Mouse (Mus musculus) lung, postnatal 0 days (tissue): ENCODE measurements at regions not wholly inside any gene's neighbourhood (a gene's known extent, or its start where the extent isn't known, plus 50 kb on each side); places are given as distances from the start of the nearest gene placed in this dataset.

Experiments used
- ATAC-seq: fragments of 200-750 bp; cut with Nextera tagmentation; 2 replicates; pipeline ENCODE4 v1.8.0; 2017; ENCODE audit warnings: moderate library complexity
- DNase-seq: peaks from one replicate; pipeline ENCODE4 v3.0.0-alpha.2; 2016; ENCODE audit warnings: low spot score
- H3K27ac ChIP-seq: fragments of 300-500 bp; sonication (generic); 2 replicates; pipeline ENCODE4 v1.5.1; 2014; ENCODE audit warnings: antibody characterized with exemption, mild to moderate bottlenecking, low read length, mixed read lengths
- H3K27me3 ChIP-seq: fragments of 300-500 bp; sonication (generic); replicated peaks from 2 replicates; pipeline ENCODE4 v1.6.1; 2014; ENCODE audit warnings: low read length, mixed read lengths; ENCODE audit not compliant: insufficient read depth
- H3K36me3 ChIP-seq: fragments of 300-500 bp; sonication (generic); 2 replicates; pipeline ENCODE4 v1.6.1; 2014; ENCODE audit warnings: low read length, mixed read lengths; ENCODE audit not compliant: insufficient read depth
- H3K4me1 ChIP-seq: fragments of 300-500 bp; sonication (generic); 2 replicates; pipeline ENCODE4 v1.6.1; 2014; ENCODE audit warnings: antibody characterized with exemption, low read depth, low read length, mixed read lengths; ENCODE audit not compliant: insufficient read depth
- H3K4me2 ChIP-seq: fragments of 300-500 bp; sonication (generic); replicated peaks from 2 replicates; pipeline ENCODE4 v1.6.1; 2014; ENCODE audit warnings: low read depth, mild to moderate bottlenecking, low read length, moderate library complexity, mixed read lengths
- H3K4me3 ChIP-seq: fragments of 300-500 bp; sonication (generic); 2 replicates; pipeline ENCODE4 v1.5.1; 2014; ENCODE audit warnings: low read depth, low read length
- H3K9ac ChIP-seq: fragments of 300-500 bp; sonication (generic); replicated peaks from 2 replicates; pipeline ENCODE4 v1.6.1; 2014; ENCODE audit warnings: low read depth, mild to moderate bottlenecking
- H3K9me3 ChIP-seq: fragments of 300-500 bp; sonication (generic); 2 replicates; pipeline ENCODE4 v1.6.1; 2016; ENCODE audit warnings: low read length, mixed read lengths
- CTCF ChIP-seq: IDR thresholded peaks from 2 replicates; pipeline ENCODE4 v1.5.1; 2016; ENCODE audit warnings: antibody characterized with exemption, mild to moderate bottlenecking
- EP300 ChIP-seq: IDR thresholded peaks from 2 replicates; pipeline ENCODE4 v1.6.1; 2016; ENCODE audit warnings: antibody characterized with exemption, mild to moderate bottlenecking, control low read depth
- WGBS: fragments of 180-500 bp; shearing (Covaris S2); extraction: QIAGEN DNeasy Blood & Tissue Kit; methylation state at CpG from one replicate; pipeline ENCODE4 v1.1.7; 2014; 5-methylcytosine and 5-hydroxymethylcytosine counted together

DNA sequence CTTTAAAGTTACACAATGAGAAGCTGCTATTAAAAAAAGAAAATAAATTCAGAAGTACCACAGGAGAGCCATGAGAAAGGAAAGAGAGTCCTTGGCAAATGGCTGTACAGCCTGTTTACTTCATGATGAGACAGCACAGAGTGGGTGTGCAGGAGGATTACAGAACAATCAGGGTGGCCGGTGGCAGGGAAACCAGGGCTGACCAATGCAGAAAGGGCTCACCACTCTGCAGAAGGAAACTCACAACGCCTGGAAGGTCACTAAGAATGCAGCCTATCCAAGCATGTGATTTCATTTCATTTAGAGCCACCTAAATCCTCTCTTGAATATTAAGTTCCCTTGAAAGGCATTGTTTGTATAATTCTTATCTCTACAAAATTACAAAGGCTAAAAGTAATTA, 249.3 kb downstream of the Bcl2 start:
- 43% methylated on average over 2 of the region's 2 CpGs for WGBS
- H3K4me1 ChIP-seq = no peaks in the 10 kb centered on the region
- no peak for TF ChIP-seq CTCF
- no peak for TF ChIP-seq EP300
- DNase-seq = no peak
- H3K27me3 ChIP-seq = no peaks in the 10 kb centered on the region
- no peaks in the 10 kb centered on the region for H3K9me3 ChIP-seq
- H3K4me3 ChIP-seq = no peak overlapping the region
- no peak overlapping the region for H3K4me2 ChIP-seq
- H3K36me3 ChIP-seq = no peaks in the 10 kb centered on the region
- no peak overlapping the region for H3K9ac ChIP-seq
- no peak overlapping the region for H3K27ac ChIP-seq
- no peak for ATAC-seq

GRCm38 (mm10) chr1:106462595-106462994, 251.5 kb downstream of the Bcl2 start:
- Histone ChIP-seq H3K9ac (no peak overlapping the region), H3K36me3 (no peaks in the 10 kb centered on the region), H3K27ac (no peak overlapping the region), H3K4me1 (no peaks in the 10 kb centered on the region), H3K9me3 (no peaks in the 10 kb centered on the region), H3K4me3 (no peak overlapping the region), H3K27me3 (no peaks in the 10 kb centered on the region), H3K4me2 (no peak overlapping the region)
- TF ChIP-seq EP300 (no peak), CTCF (no peak)
- ATAC-seq = no peak
- no peak for DNase-seq

DNA sequence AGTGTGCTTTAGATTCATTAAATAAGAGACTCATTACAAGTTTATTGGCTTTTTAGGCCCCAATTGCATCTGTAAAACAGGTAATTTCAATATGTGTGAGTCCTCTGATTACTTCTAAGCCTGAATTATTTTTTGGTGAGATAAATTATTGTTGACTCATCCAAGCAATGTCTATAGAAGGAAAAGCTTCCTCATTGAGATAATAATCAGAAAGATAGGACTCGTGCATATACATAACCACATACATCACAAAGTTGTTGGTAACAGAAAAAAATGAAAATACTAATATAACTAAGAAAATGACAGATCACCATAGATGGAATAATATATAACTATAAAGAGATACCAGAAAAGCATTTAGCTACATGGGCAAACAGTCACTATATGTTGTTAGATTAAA, 252.0 kb downstream of the Bcl2 start:
- H3K27ac ChIP-seq = no peak overlapping the region
- no peak overlapping the region for H3K4me3 ChIP-seq
- no peaks in the 10 kb centered on the region for H3K4me1 ChIP-seq
- no peak overlapping the region for H3K9ac ChIP-seq
- no peaks in the 10 kb centered on the region for H3K9me3 ChIP-seq
- H3K27me3 ChIP-seq = no peaks in the 10 kb centered on the region
- H3K36me3 ChIP-seq = no peaks in the 10 kb centered on the region
- TF ChIP-seq EP300 = no peak
- no peak for TF ChIP-seq CTCF
- WGBS = 60% methylated on average over 1 of the region's 1 CpGs
- ATAC-seq (no peak), DNase-seq (no peak)
- no peak overlapping the region for H3K4me2 ChIP-seq

DNA sequence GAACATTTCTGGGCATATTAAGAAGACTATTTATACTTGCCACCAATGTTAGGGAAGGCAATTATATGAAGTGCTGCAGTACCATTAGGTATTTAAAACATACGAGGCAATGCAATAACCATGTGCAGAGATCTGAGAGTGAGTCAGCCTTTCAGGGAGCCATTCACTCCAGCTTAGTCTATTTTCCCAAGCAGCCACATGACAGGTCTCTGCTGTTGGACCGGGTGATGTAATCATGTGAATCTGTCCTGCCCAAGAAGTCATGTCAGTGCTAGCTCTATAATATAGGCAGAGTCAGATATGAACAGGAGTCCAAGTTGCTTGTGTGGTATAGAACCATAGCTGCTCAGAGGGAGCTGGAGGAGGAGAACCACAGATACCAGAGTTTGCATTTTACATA, 253.1 kb downstream of the Bcl2 start:
- H3K4me1 ChIP-seq = no peaks in the 10 kb centered on the region
- ATAC-seq (no peak), DNase-seq (no peak)
- no peaks in the 10 kb centered on the region for H3K9me3 ChIP-seq
- TF ChIP-seq CTCF (no peak), EP300 (no peak)
- no peak overlapping the region for H3K4me2 ChIP-seq
- WGBS = 59% methylated on average over 2 of the region's 2 CpGs
- no peak overlapping the region for H3K4me3 ChIP-seq
- no peak overlapping the region for H3K27ac ChIP-seq
- no peaks in the 10 kb centered on the region for H3K36me3 ChIP-seq
- no peak overlapping the region for H3K9ac ChIP-seq
- no peaks in the 10 kb centered on the region for H3K27me3 ChIP-seq

GRCm38 (mm10) chr1:106449795-106450194, 264.3 kb downstream of the Bcl2 start:
- H3K4me3 ChIP-seq = no peak overlapping the region
- 27% methylated on average over 2 of the region's 2 CpGs for WGBS
- H3K27ac ChIP-seq = no peak overlapping the region
- TF ChIP-seq CTCF (no peak), EP300 (no peak)
- no peak for DNase-seq
- H3K4me2 ChIP-seq = no peak overlapping the region
- H3K4me1 ChIP-seq = no peaks in the 10 kb centered on the region
- H3K36me3 ChIP-seq = no peaks in the 10 kb centered on the region
- no peak overlapping the region for H3K9ac ChIP-seq
- no peaks in the 10 kb centered on the region for H3K27me3 ChIP-seq
- ATAC-seq = no peak
- no peaks in the 10 kb centered on the region for H3K9me3 ChIP-seq
